Mouse (Mus musculus) neural tube, embryonic 14.5 days (tissue): Measurements from ENCODE around the gene Syt9. TPM values are rescaled to one million over a fixed set of nuclear protein-coding genes. Genes with fewer than 3 reads are reported as not detected.
A peak's percentile ranks its signal among the peaks of the same experiment; 100 is the strongest.

Source experiments
- ATAC-seq: fragments of 200-750 bp; cut with Nextera tagmentation; 2 replicates; pipeline ENCODE4 v1.8.0; 2017; ENCODE audit warnings: low read depth, mild to moderate bottlenecking, moderate TSS enrichment, moderate library complexity
- H3K27ac ChIP-seq: fragments of 300-500 bp; sonication (generic); 2 replicates; pipeline ENCODE4 v1.5.1; 2014; ENCODE audit warnings: low read depth, mild to moderate bottlenecking, control low read depth, low read length, moderate library complexity, mixed read lengths
- H3K27me3 ChIP-seq: fragments of 300-500 bp; sonication (generic); 2 replicates; pipeline ENCODE4 v1.6.1; 2014; ENCODE audit warnings: low read length; ENCODE audit not compliant: control insufficient read depth, insufficient read depth
- H3K36me3 ChIP-seq: fragments of 300-500 bp; sonication (generic); 2 replicates; pipeline ENCODE4 v1.6.1; 2014; ENCODE audit warnings: low read length, mixed read lengths; ENCODE audit not compliant: control insufficient read depth, insufficient read depth
- H3K4me1 ChIP-seq: fragments of 300-500 bp; sonication (generic); 2 replicates; pipeline ENCODE4 v1.6.1; 2014; ENCODE audit warnings: low read length; ENCODE audit not compliant: control insufficient read depth, insufficient read depth
- H3K4me2 ChIP-seq: fragments of 300-500 bp; sonication (generic); 2 replicates; pipeline ENCODE4 v1.6.1; 2014; ENCODE audit warnings: mild to moderate bottlenecking, low read depth, low read length, control low read depth
- H3K4me3 ChIP-seq: fragments of 300-500 bp; sonication (generic); 2 replicates; pipeline ENCODE4 v1.5.1; 2014; ENCODE audit warnings: low read depth, low read length, control low read depth, mixed read lengths
- H3K9ac ChIP-seq: fragments of 300-500 bp; sonication (generic); replicated peaks from 2 replicates; pipeline ENCODE4 v1.6.1; 2014; ENCODE audit warnings: low read depth, mild to moderate bottlenecking, control low read depth, low read length, mixed read lengths
- H3K9me3 ChIP-seq: fragments of 300-500 bp; sonication (generic); 2 replicates; pipeline ENCODE4 v1.6.1; 2016; ENCODE audit warnings: low read length; ENCODE audit not compliant: control insufficient read depth
- WGBS: fragments of 180-500 bp; shearing (Covaris S2); extraction: QIAGEN DNeasy Blood & Tissue Kit; methylation state at CpG from one replicate; pipeline ENCODE4 v1.1.7; 2014; 5-methylcytosine and 5-hydroxymethylcytosine counted together
- polyA plus RNA-seq: library from polyadenylated mRNA; unstranded; fragments of >200 nt; fragmentation: Nextera tagmentation; extraction: Ambion mirVana; gene quantifications from 2 replicates; pipeline ENCODE4 v1.2.1, GENCODE M21; 2014

The Syt9 gene
- polyA plus RNA-seq, 1 experiment from 2014 or later = 12.7 TPM

- 93% methylated on average over 3 of the region's 3 CpGs for WGBS
- no peaks in the 10 kb centered on the region for H3K4me1 ChIP-seq
- no peak for ATAC-seq
- no peak overlapping the region for H3K4me3 ChIP-seq
- H3K27me3 ChIP-seq = no peaks in the 10 kb centered on the region
- H3K9me3 ChIP-seq = no peaks in the 10 kb centered on the region
- no peak overlapping the region for H3K9ac ChIP-seq
- no peak overlapping the region for H3K4me2 ChIP-seq
- no peaks in the 10 kb centered on the region for H3K36me3 ChIP-seq
- H3K27ac ChIP-seq = no peak overlapping the region
These were observed 177.3 kb downstream of the Syt9 start for GRCm38 (mm10) chr7:107547872-107548271.

GRCm38 (mm10) chr7:107553461-107553860 lies 182.9 kb downstream of the Syt9 start:
- ATAC-seq = no peak
- Histone ChIP-seq H3K27ac (no peak overlapping the region), H3K4me3 (no peak overlapping the region), H3K4me1 (no peaks in the 10 kb centered on the region), H3K27me3 (no peaks in the 10 kb centered on the region), H3K4me2 (no peak overlapping the region), H3K36me3 (no peaks in the 10 kb centered on the region), H3K9me3 (no peaks in the 10 kb centered on the region), H3K9ac (no peak overlapping the region)
- WGBS = 72% methylated on average over 1 of the region's 1 CpGs

GRCm38 (mm10) chr7:107555906-107556305 lies 185.4 kb downstream of the Syt9 start:
- H3K36me3 ChIP-seq = no peaks in the 10 kb centered on the region
- no peak overlapping the region for H3K4me3 ChIP-seq
- no peak overlapping the region for H3K27ac ChIP-seq
- no peak for ATAC-seq
- H3K4me1 ChIP-seq = no peaks in the 10 kb centered on the region
- no peak overlapping the region for H3K4me2 ChIP-seq
- no peaks in the 10 kb centered on the region for H3K27me3 ChIP-seq
- H3K9me3 ChIP-seq = no peaks in the 10 kb centered on the region
- 92% methylated on average over 3 of the region's 3 CpGs for WGBS
- H3K9ac ChIP-seq = no peak overlapping the region

- no peak for ATAC-seq
- Histone ChIP-seq H3K4me1 (no peaks in the 10 kb centered on the region), H3K4me3 (no peak overlapping the region), H3K9me3 (no peaks in the 10 kb centered on the region), H3K27ac (no peak overlapping the region), H3K36me3 (no peaks in the 10 kb centered on the region), H3K27me3 (no peaks in the 10 kb centered on the region), H3K4me2 (no peak overlapping the region), H3K9ac (no peak overlapping the region)
- 85% methylated on average over 2 of the region's 2 CpGs for WGBS
These were observed 190.1 kb downstream of the Syt9 start for GRCm38 (mm10) chr7:107560675-107561074.

- H3K27ac ChIP-seq = no peak overlapping the region
- no peaks in the 10 kb centered on the region for H3K9me3 ChIP-seq
- H3K9ac ChIP-seq = no peak overlapping the region
- WGBS = 86% methylated on average over 3 of the region's 3 CpGs
- H3K4me1 ChIP-seq = no peaks in the 10 kb centered on the region
- H3K4me2 ChIP-seq = no peak overlapping the region
- H3K4me3 ChIP-seq = no peak overlapping the region
- no peaks in the 10 kb centered on the region for H3K27me3 ChIP-seq
- no peaks in the 10 kb centered on the region for H3K36me3 ChIP-seq
- no peak for ATAC-seq
These were observed 191.1 kb downstream of the Syt9 start for GRCm38 (mm10) chr7:107561584-107561983.

- H3K9me3 ChIP-seq = no peaks in the 10 kb centered on the region
- H3K4me1 ChIP-seq = no peaks in the 10 kb centered on the region
- H3K27ac ChIP-seq = no peak overlapping the region
- H3K27me3 ChIP-seq = no peaks in the 10 kb centered on the region
- H3K4me2 ChIP-seq = no peak overlapping the region
- peak; percentile 66; the same call in 1 of the 2 replicates for ATAC-seq
- WGBS = 17% methylated on average over 2 of the region's 2 CpGs
- no peaks in the 10 kb centered on the region for H3K36me3 ChIP-seq
- H3K4me3 ChIP-seq = no peak overlapping the region
- no peak overlapping the region for H3K9ac ChIP-seq
These were observed 193.2 kb downstream of the Syt9 start for GRCm38 (mm10) chr7:107563727-107564126.

- WGBS = 64% methylated on average over 7 of the region's 7 CpGs
- H3K4me2 ChIP-seq = 0 out of 2 replicates have a peak within 1 kb of the TSS, but pooled peaks have one; percentile 8
- H3K36me3 ChIP-seq = no peaks in the 10 kb centered on the region
- no peaks in the 10 kb centered on the region for H3K27me3 ChIP-seq
- H3K4me3 ChIP-seq = no peak within 1 kb of the TSS
- peak; percentile 41; the same call in 1 of the 2 replicates for ATAC-seq
- no peak within 1 kb of the TSS for H3K9ac ChIP-seq
- no peaks in the 10 kb centered on the region for H3K9me3 ChIP-seq
- no peaks in the 10 kb centered on the region for H3K4me1 ChIP-seq
- H3K27ac ChIP-seq = no peak within 1 kb of the TSS
These were observed 196.7 kb downstream of the Syt9 start, which contains the start of gene Olfml1 for GRCm38 (mm10) chr7:107567261-107567671. Olfml1 (plus strand) TSS chr7:107567446.

GRCm38 (mm10) chr7:107567674-107568073 lies 197.1 kb downstream of the Syt9 start:
- Histone ChIP-seq H3K4me3 (no peak overlapping the region), H3K4me1 (no peaks in the 10 kb centered on the region), H3K27ac (no peak overlapping the region), H3K36me3 (no peaks in the 10 kb centered on the region), H3K9ac (no peak overlapping the region), H3K4me2 (0 out of 2 replicates have a peak overlapping the region, but pooled peaks have one; percentile 8), H3K9me3 (no peaks in the 10 kb centered on the region), H3K27me3 (no peaks in the 10 kb centered on the region)
- 81% methylated on average over 5 of the region's 5 CpGs for WGBS
- no peak for ATAC-seq

GRCm38 (mm10) chr7:107568971-107569370 lies 198.4 kb downstream of the Syt9 start:
- peak overlapping the region; percentile 2; the same call in 1 of the 2 replicates for H3K4me2 ChIP-seq
- H3K9me3 ChIP-seq = no peaks in the 10 kb centered on the region

More at GRCm38 (mm10) chr7:107568971-107569370, 198.4 kb downstream of the Syt9 start:
- WGBS = 82% methylated on average over 4 of the region's 4 CpGs
- Histone ChIP-seq H3K9ac (no peak overlapping the region), H3K4me3 (no peak overlapping the region), H3K4me1 (no peaks in the 10 kb centered on the region), H3K36me3 (no peaks in the 10 kb centered on the region), H3K27me3 (no peaks in the 10 kb centered on the region), H3K27ac (no peak overlapping the region)
- ATAC-seq = no peak
